Comparison of ENCODE assay signal across 18 mouse cellular contexts in genomic region chr6:145977344-145977743, GRCm38 (mm10). TPM values are rescaled to one million over a fixed set of nuclear protein-coding genes. Genes with fewer than 3 reads are reported as not detected.
DNase-seq lines count a peak whose midpoint lies in the region; ATAC-seq and TF ChIP-seq lines count a peak whose summit lies in the region.
"Had no signal": no experiment of that assay in that cellular context is flagged by ENCODE, and none has a peak within 500 bp of the region (broad histone marks: within the 10 kb centered on the region; RNA-seq: fewer than 3 reads in every experiment).

No protein-coding gene starts in this region.

- no peak for TF ChIP-seq POLR2A in myocyte (IDR thresholded peaks at IDR 0.05; ENCODE audit: insufficient read length, low read depth)

- H3K79me2 ChIP-seq in C2C12 (ENCODE audit: control insufficient read depth, insufficient read depth), result no peaks in the 10 kb centered on the region
- no peaks in the 10 kb centered on the region for H3K79me2 ChIP-seq in myocyte (ENCODE audit: control insufficient read depth, insufficient read depth)

- H3K9me3 ChIP-seq in liver, postnatal 0 days (ENCODE audit: low read length), result no peaks in the 10 kb centered on the region
- H3K9me3 ChIP-seq: forebrain, embryonic 12.5 days; limb, embryonic 13.5 days had no signal

- peaks cover 3% of the 10 kb centered on the region; the same call in 1 of the 2 replicates for H3K4me1 ChIP-seq in liver, postnatal 0 days (ENCODE audit: insufficient read depth)
- H3K4me1 ChIP-seq: forebrain, embryonic 12.5 days; limb, embryonic 13.5 days had no signal

- DNase-seq in heart, adult 11 months, result peak; percentile 94
- DNase-seq in heart, postnatal 36 days, result no peak
- peak; percentile 43 to 54 for DNase-seq in adrenal gland, postnatal 36 days
- no peak for DNase-seq in liver, postnatal 0 days
- DNase-seq in thymus, postnatal 10 days (ENCODE audit: low spot score in 2 of 2), result no peak
- DNase-seq: cerebellum, adult 9-11 months; gastrocnemius, postnatal 36 days; kidney, adult 2 months; kidney, postnatal 36 days; layer of hippocampus, adult 9-11 months had no signal

- no peak overlapping the region for H3K27ac ChIP-seq in liver, postnatal 0 days (ENCODE audit: low read depth)
- H3K27ac ChIP-seq: forebrain, embryonic 12.5 days; limb, embryonic 13.5 days; liver, embryonic 14.5 days had no signal

- H3K4me2 ChIP-seq in myocyte (ENCODE audit: low read depth), result peak overlapping the region; percentile 81
- H3K4me2 ChIP-seq in liver, postnatal 0 days (ENCODE audit: low read depth, low read length), result no peak overlapping the region
- H3K4me2 ChIP-seq: forebrain, embryonic 12.5 days; limb, embryonic 13.5 days had no signal

- H3K4me3 ChIP-seq in C2C12 (ENCODE audit: insufficient read depth, poor library complexity, severe bottlenecking) (no peak overlapping the region), myocyte (no peak overlapping the region)
- H3K4me3 ChIP-seq in liver, postnatal 0 days (ENCODE audit: low read depth, low read length), result no peak overlapping the region
- H3K4me3 ChIP-seq: forebrain, embryonic 12.5 days; limb, embryonic 13.5 days had no signal

- H3K9ac ChIP-seq in liver, postnatal 0 days (replicated peaks), result no peak overlapping the region
- H3K9ac ChIP-seq: forebrain, embryonic 12.5 days; limb, embryonic 13.5 days; liver, embryonic 14.5 days had no signal

- intact Hi-C loops in heart, postnatal 36 days (cut with DNase I), result no loop called here

- TF ChIP-seq EP300 in liver, postnatal 0 days (IDR thresholded peaks at IDR 0.05; ENCODE audit: low read depth), result no peak

- TF ChIP-seq CTCF in C2C12 (IDR thresholded peaks at IDR 0.05; ENCODE audit: control insufficient read depth, insufficient read depth, insufficient read length), result no peak
- no peak for TF ChIP-seq CTCF in liver, postnatal 0 days (IDR thresholded peaks at IDR 0.05; ENCODE audit: low read depth)

- no peaks in the 10 kb centered on the region for H3K79me3 ChIP-seq in C2C12 (ENCODE audit: low read depth)

- WGBS in liver, postnatal 0 days (ENCODE audit: insufficient replicate concordance), result 77% methylated on average over 3 of the region's 3 CpGs

- H3ac ChIP-seq in C2C12 (ENCODE audit: control insufficient read depth, insufficient read length, low read depth) (no peak overlapping the region), myocyte (ENCODE audit: control insufficient read depth, insufficient read length) (no peak overlapping the region)

- ATAC-seq in liver, postnatal 0 days, result no peak
- ATAC-seq: lung, postnatal 0 days; midbrain, embryonic 16.5 days had no signal

- H3K27me3 ChIP-seq in C2C12 (ENCODE audit: control insufficient read depth, insufficient read depth, insufficient read length) (no peaks in the 10 kb centered on the region), myocyte (ENCODE audit: control insufficient read depth, insufficient read depth, insufficient read length) (no peaks in the 10 kb centered on the region)
- H3K27me3 ChIP-seq in liver, postnatal 0 days (ENCODE audit: insufficient read depth, low read length), result no peaks in the 10 kb centered on the region
- H3K27me3 ChIP-seq: forebrain, embryonic 12.5 days; limb, embryonic 13.5 days had no signal

- H3K36me3 ChIP-seq in C2C12 (ENCODE audit: control insufficient read depth, insufficient read depth) (no peaks in the 10 kb centered on the region), myocyte (ENCODE audit: control insufficient read depth, insufficient read depth) (no peaks in the 10 kb centered on the region)
- no peaks in the 10 kb centered on the region for H3K36me3 ChIP-seq in liver, postnatal 0 days (replicated peaks; ENCODE audit: insufficient read depth, low read length)
- H3K36me3 ChIP-seq: forebrain, embryonic 12.5 days; limb, embryonic 13.5 days had no signal

TF ChIP-seq in C2C12, 6 proteins besides CTCF, POLR2A, EP300 and RAD21:
- TF ChIP-seq CEBPB (IDR thresholded peaks at IDR 0.05; ENCODE audit: low read depth) (no peak), MAX (IDR thresholded peaks at IDR 0.05) (no peak), USF1 (IDR thresholded peaks at IDR 0.05; ENCODE audit: low read depth) (no peak), MYOG (IDR thresholded peaks at IDR 0.05; ENCODE audit: control insufficient read depth, extremely low read depth, insufficient read length) (no peak), MYOD1 (IDR thresholded peaks at IDR 0.05; ENCODE audit: control insufficient read depth, insufficient read length, low read depth) (peak; percentile 26), FOSL1 (IDR thresholded peaks at IDR 0.05; ENCODE audit: insufficient read depth, low read length, poor library complexity, severe bottlenecking) (peak; percentile 22)

TF ChIP-seq in myocyte, 11 proteins besides CTCF, POLR2A, EP300 and RAD21:
- TF ChIP-seq USF1 (IDR thresholded peaks at IDR 0.05; ENCODE audit: low read depth) (no peak), MYOD1 (IDR thresholded peaks at IDR 0.05; ENCODE audit: control insufficient read depth in 1 of 3, insufficient read length in 2 of 3, low read depth in 2 of 3) (peak in 2 of 3 experiments; percentile 36 to 61), TCF12 (IDR thresholded peaks at IDR 0.05; ENCODE audit: insufficient read depth, poor library complexity, severe bottlenecking) (peak; percentile 67), MYOG (IDR thresholded peaks at IDR 0.05; ENCODE audit: control insufficient read depth in 1 of 3, insufficient read depth in 1 of 3, insufficient read length in 2 of 3, low read depth in 2 of 3) (peak in 1 of 3 experiments; percentile 76)
TF ChIP-seq in myocyte: peak in this region for 3.

RNA-seq across cellular contexts. Expression of gene Sspn, which starts 45.9 kb away (rescaled TPM):
- 100 to 1,000 TPM; 131 to 132 TPM for total RNA-seq in heart, postnatal 36 days (2021)
- polyA plus RNA-seq in C2C12 (2012; fragmentation: generic; extraction: Trizol) (4.7 TPM), myocyte (2012; fragmentation: generic; extraction: Trizol) (16.8 TPM)
- 10 to 100 TPM; 10.5 to 18.1 TPM for total RNA-seq in adrenal gland, postnatal 36 days (2021)
- 0.51 and 0.60 TPM in 2 replicates for polyA plus RNA-seq in liver, postnatal 0 days (2015; fragmentation: Nextera tagmentation; extraction: Ambion mirVana)
- total RNA-seq: megakaryocyte, adult 5-6 weeks had no signal

Comparison
In these comparisons a context has a peak if more than half of its experiments do, and no peak if none do; other contexts are left out.
1. DNase-seq: peak in heart, adult 11 months (single experiment) and adrenal gland, postnatal 36 days (2 of 2); none in heart, postnatal 36 days (0 of 2), liver, postnatal 0 days (single experiment) and thymus, postnatal 10 days (0 of 2).